Mouse (Mus musculus) bone marrow, adult 2 months (tissue): ENCODE results near the gene Dct.

Source experiments
- CTCF ChIP-seq: fragments of 200-500 bp; IDR thresholded peaks from 2 replicates; pipeline ENCODE4 v1.5.1; 2011; ENCODE audit warnings: low read length, control low read depth; ENCODE audit not compliant: control insufficient read depth, insufficient read depth
- POLR2A ChIP-seq: fragments of 200-500 bp; IDR thresholded peaks from 2 replicates; pipeline ENCODE4 v1.6.1; 2011; ENCODE audit warnings: low read depth, mild to moderate bottlenecking, control low read depth, low read length, borderline replicate concordance; ENCODE audit not compliant: control insufficient read depth

GRCm38 (mm10) chr14:118088437-118089207 is 36.6 kb upstream of the Dct start:
- no peak for TF ChIP-seq CTCF
- TF ChIP-seq POLR2A, result no peak
